In the genomic region with DNA sequence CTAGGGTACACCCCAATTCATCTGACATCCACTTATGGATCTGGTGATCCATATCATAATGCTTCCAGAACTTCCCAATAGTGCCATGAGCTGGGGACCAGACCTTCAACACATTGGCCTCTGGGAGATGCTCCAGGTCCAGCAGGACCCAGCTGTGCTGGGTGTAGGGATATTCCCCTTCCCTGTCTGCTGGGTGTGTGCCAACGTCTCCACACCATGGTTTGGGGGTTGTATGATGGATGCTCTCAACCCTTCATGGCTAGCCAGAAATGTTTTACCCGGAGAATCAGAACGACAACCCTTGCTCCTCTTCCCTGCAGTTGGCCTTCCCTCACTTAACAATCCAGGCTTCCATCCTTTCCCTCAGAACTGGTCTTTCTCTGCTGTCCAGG, we compare ENCODE assay signal across 9 mouse cellular contexts. TPM values are rescaled to one million over a fixed set of nuclear protein-coding genes. Genes with fewer than 3 reads are reported as not detected.
DNase-seq lines count a peak whose midpoint lies in the region; ATAC-seq and TF ChIP-seq lines count a peak whose summit lies in the region.
"Had no signal": no experiment of that assay in that cellular context is flagged by ENCODE, and none has a peak within 500 bp of the region (broad histone marks: within the 10 kb centered on the region; RNA-seq: fewer than 3 reads in every experiment).

No protein-coding gene starts in this region.

- peak; percentile 54 for ATAC-seq in heart, postnatal 0 days (ENCODE audit: insufficient read depth, low read depth)
- no peak for ATAC-seq in liver, embryonic 15.5 days (ENCODE audit: insufficient read depth)
- ATAC-seq in liver, embryonic 11.5 days (replicated peaks; ENCODE audit: low FRiP score), result no peak
- peak; percentile 19; the same call in 1 of the 2 replicates for ATAC-seq in intestine, embryonic 14.5 days (replicated peaks; ENCODE audit: low FRiP score, low TSS enrichment, low read depth)
- no peak for ATAC-seq in frontal cortex, adult (ENCODE audit: low TSS enrichment)

- no peak for TF ChIP-seq POLR2A in small intestine, adult 2 months (IDR thresholded peaks at IDR 0.05; ENCODE audit: low read depth, low read length)

- no peaks in the 10 kb centered on the region for H3K27me3 ChIP-seq in heart, postnatal 0 days (ENCODE audit: control insufficient read depth, insufficient read depth, low read length)
- H3K27me3 ChIP-seq in liver, embryonic 15.5 days, result no peaks in the 10 kb centered on the region
- no peaks in the 10 kb centered on the region for H3K27me3 ChIP-seq in liver, embryonic 11.5 days (replicated peaks; ENCODE audit: control insufficient read depth, insufficient read depth, low read length)
- H3K27me3 ChIP-seq in intestine, embryonic 14.5 days (replicated peaks; ENCODE audit: control insufficient read depth, insufficient read depth, low read length), result no peaks in the 10 kb centered on the region
- no peaks in the 10 kb centered on the region for H3K27me3 ChIP-seq in small intestine, adult 2 months (ENCODE audit: control insufficient read depth, insufficient read depth, low read length)
- H3K27me3 ChIP-seq: limb, embryonic 12.5 days had no signal

- no peak for DNase-seq in heart, postnatal 0 days (ENCODE audit: low spot score)
- no peak for DNase-seq in heart, postnatal 25 days (ENCODE audit: low spot score)
- no peak for DNase-seq in liver, embryonic 11.5 days (ENCODE audit: low spot score)
- DNase-seq in intestine, embryonic 14.5 days (ENCODE audit: low spot score), result no peak

- no peak overlapping the region for H3K9ac ChIP-seq in heart, postnatal 0 days (replicated peaks; ENCODE audit: low read depth, low read length)
- H3K9ac ChIP-seq in liver, embryonic 15.5 days, result no peak overlapping the region
- no peak overlapping the region for H3K9ac ChIP-seq in liver, embryonic 11.5 days (ENCODE audit: low read depth, low read length)
- H3K9ac ChIP-seq in intestine, embryonic 14.5 days (ENCODE audit: low read length), result no peak overlapping the region
- H3K9ac ChIP-seq: limb, embryonic 12.5 days had no signal

- H3K36me3 ChIP-seq in heart, postnatal 0 days (replicated peaks; ENCODE audit: control insufficient read depth, insufficient read depth, low read length), result no peaks in the 10 kb centered on the region
- H3K36me3 ChIP-seq in liver, embryonic 15.5 days (replicated peaks), result no peaks in the 10 kb centered on the region
- no peaks in the 10 kb centered on the region for H3K36me3 ChIP-seq in liver, embryonic 11.5 days (ENCODE audit: control insufficient read depth, insufficient read depth, low read length)
- no peaks in the 10 kb centered on the region for H3K36me3 ChIP-seq in intestine, embryonic 14.5 days (ENCODE audit: control insufficient read depth, insufficient read depth, low read length)
- no peaks in the 10 kb centered on the region for H3K36me3 ChIP-seq in small intestine, adult 2 months (ENCODE audit: control insufficient read depth, insufficient read depth, low read length)
- H3K36me3 ChIP-seq: forebrain, embryonic 10.5 days; limb, embryonic 12.5 days had no signal

- WGBS in heart, postnatal 0 days, result 59% methylated on average over 3 of the region's 3 CpGs
- 50% methylated on average over 3 of the region's 3 CpGs for WGBS in liver, embryonic 15.5 days (ENCODE audit: insufficient replicate concordance)
- WGBS in liver, embryonic 11.5 days, result 79% methylated on average over 3 of the region's 3 CpGs
- WGBS in intestine, embryonic 14.5 days, result 55% methylated on average over 3 of the region's 3 CpGs
- 63% methylated on average over 3 of the region's 3 CpGs for WGBS in small intestine, adult 2 months

- no peak overlapping the region for H3K4me3 ChIP-seq in heart, postnatal 0 days (ENCODE audit: low read depth, low read length)
- no peak overlapping the region for H3K4me3 ChIP-seq in liver, embryonic 15.5 days (replicated peaks)
- no peak overlapping the region for H3K4me3 ChIP-seq in liver, embryonic 11.5 days (ENCODE audit: low read depth, low read length)
- no peak overlapping the region for H3K4me3 ChIP-seq in intestine, embryonic 14.5 days (ENCODE audit: low read depth, low read length)
- H3K4me3 ChIP-seq in small intestine, adult 2 months (ENCODE audit: low read depth, low read length), result no peak overlapping the region
- H3K4me3 ChIP-seq: forebrain, embryonic 10.5 days; limb, embryonic 12.5 days had no signal

- no peak for TF ChIP-seq EP300 in heart, postnatal 0 days (IDR thresholded peaks at IDR 0.05; ENCODE audit: low read depth)

- H3K27ac ChIP-seq in heart, postnatal 0 days (ENCODE audit: low read depth), result peak overlapping the region; percentile 82
- H3K27ac ChIP-seq in liver, embryonic 15.5 days (replicated peaks), result peak overlapping the region; percentile 39
- H3K27ac ChIP-seq in liver, embryonic 11.5 days (ENCODE audit: low read depth, low read length), result no peak overlapping the region
- H3K27ac ChIP-seq in intestine, embryonic 14.5 days (ENCODE audit: low read depth), result peak overlapping the region; percentile 17; the same call in 1 of the 2 replicates
- H3K27ac ChIP-seq in small intestine, adult 2 months (ENCODE audit: insufficient read depth, low read depth, low read length), result peak overlapping the region; percentile 69
- H3K27ac ChIP-seq: forebrain, embryonic 10.5 days; limb, embryonic 12.5 days had no signal

- intact Hi-C loops in heart, postnatal 25 days (cut with DNase I), result loop anchor here (5.0 kb wide), 1 partner anchor 65 kb away; a partner anchor contains a TSS

- peaks cover 16% of the 10 kb centered on the region for H3K4me1 ChIP-seq in heart, postnatal 0 days (ENCODE audit: control insufficient read depth, insufficient read depth)
- H3K4me1 ChIP-seq in liver, embryonic 15.5 days (replicated peaks), result peaks cover 9% of the 10 kb centered on the region; the same call in 1 of the 2 replicates
- H3K4me1 ChIP-seq in liver, embryonic 11.5 days (replicated peaks; ENCODE audit: control insufficient read depth, insufficient read depth, low read length), result no peaks in the 10 kb centered on the region
- H3K4me1 ChIP-seq in intestine, embryonic 14.5 days (replicated peaks; ENCODE audit: control insufficient read depth, insufficient read depth, low read length), result peaks cover 14% of the 10 kb centered on the region
- no peaks in the 10 kb centered on the region for H3K4me1 ChIP-seq in small intestine, adult 2 months (ENCODE audit: control insufficient read depth, insufficient read depth, insufficient read length, low read length)
- H3K4me1 ChIP-seq: forebrain, embryonic 10.5 days had no signal

- H3K4me2 ChIP-seq in heart, postnatal 0 days (ENCODE audit: low read depth, low read length), result no peak overlapping the region
- no peak overlapping the region for H3K4me2 ChIP-seq in liver, embryonic 15.5 days
- H3K4me2 ChIP-seq in liver, embryonic 11.5 days, result no peak overlapping the region
- no peak overlapping the region for H3K4me2 ChIP-seq in intestine, embryonic 14.5 days (ENCODE audit: low read length)
- H3K4me2 ChIP-seq: limb, embryonic 12.5 days had no signal

- TF ChIP-seq CTCF in heart, postnatal 0 days (IDR thresholded peaks at IDR 0.05; ENCODE audit: low read depth), result no peak
- TF ChIP-seq CTCF in small intestine, adult 2 months (IDR thresholded peaks at IDR 0.05; ENCODE audit: extremely low read depth, insufficient read length, insufficient replicate concordance, low read depth, low read length), result no peak

- no peaks in the 10 kb centered on the region for H3K9me3 ChIP-seq in heart, postnatal 0 days (replicated peaks; ENCODE audit: control insufficient read depth, low read length)
- H3K9me3 ChIP-seq in liver, embryonic 15.5 days (replicated peaks), result no peaks in the 10 kb centered on the region
- H3K9me3 ChIP-seq in liver, embryonic 11.5 days (ENCODE audit: control insufficient read depth, low read length), result no peaks in the 10 kb centered on the region
- H3K9me3 ChIP-seq in intestine, embryonic 14.5 days (ENCODE audit: control insufficient read depth, low read length), result no peaks in the 10 kb centered on the region
- H3K9me3 ChIP-seq: forebrain, embryonic 10.5 days; limb, embryonic 12.5 days had no signal

RNA-seq across cellular contexts. Expression of a gene that starts 58.5 kb away (rescaled TPM):
- 12.8 and 18.5 TPM in 2 replicates for total RNA-seq in heart, postnatal 0 days (2014; rRNA removed; ENCODE audit: low replicate concordance)
- 1.6 and 2.7 TPM in 2 replicates for polyA plus RNA-seq in heart, postnatal 0 days (2015; fragmentation: Nextera tagmentation; extraction: Ambion mirVana)
- total RNA-seq in heart, postnatal 25 days (2021), result 1 to 10 TPM; 3.4 to 3.9 TPM
- polyA plus RNA-seq in liver, embryonic 15.5 days (2015; fragmentation: Nextera tagmentation; extraction: Ambion mirVana), result 1.5 and 1.7 TPM in 2 replicates
- 1.3 and 1.6 TPM in 2 replicates for polyA plus RNA-seq in liver, embryonic 11.5 days (2014; fragmentation: Nextera tagmentation; extraction: Ambion mirVana)
- polyA plus RNA-seq in intestine, embryonic 14.5 days (2014; fragmentation: Nextera tagmentation; extraction: Ambion mirVana), result 2.7 TPM in 2 replicates
- 103 and 283 TPM in 2 replicates for polyA plus RNA-seq in small intestine, adult 2 months (2012; rRNA removed)

Comparison
In these comparisons a context has a peak if more than half of its experiments do, and no peak if none do; other contexts are left out.
1. ATAC-seq: peak in heart, postnatal 0 days (single experiment) and intestine, embryonic 14.5 days (single experiment); none in liver, embryonic 15.5 days (single experiment), liver, embryonic 11.5 days (single experiment) and frontal cortex, adult (single experiment).
2. RNA of a gene that starts 58.5 kb away (polyA plus RNA-seq): 103 to 283 TPM in small intestine, adult 2 months; 2.7 TPM in intestine, embryonic 14.5 days, 1.6 to 2.7 TPM in heart, postnatal 0 days, 1.3 to 1.6 TPM in liver, embryonic 11.5 days and 1.5 to 1.7 TPM in liver, embryonic 15.5 days; every median in the first group is over 10 times any median in the second.